Mouse (Mus musculus): ENCODE measurements around the gene Olfr325. TPM values are rescaled to one million over a fixed set of nuclear protein-coding genes. Genes with fewer than 3 reads are reported as not detected.

Olfr325 gene
- total RNA-seq, 1 experiment, result not detected

- no peak for DNase-seq (ENCODE audit: low read depth, low spot score)
- Histone ChIP-seq H3K9ac (ENCODE audit: insufficient read depth, low read depth, low read length, poor library complexity, severe bottlenecking) (no peak overlapping the region), H3K4me3 (ENCODE audit: insufficient read depth in 1 of 2, low read depth in 1 of 2, low read length in 2 of 2, poor library complexity in 1 of 2, severe bottlenecking in 1 of 2) (no peak overlapping the region), H3K4me1 (ENCODE audit: control insufficient read depth in 2 of 2, insufficient read depth in 2 of 2, low read length in 2 of 2, poor library complexity in 1 of 2) (no peaks in the 10 kb centered on the region), H3K36me3 (ENCODE audit: control insufficient read depth, insufficient read depth, low read length, poor library complexity, severe bottlenecking) (no peaks in the 10 kb centered on the region), H3K27ac (ENCODE audit: insufficient read depth, low read depth, low read length, poor library complexity, severe bottlenecking) (no peak overlapping the region), H3K9me3 (ENCODE audit: control insufficient read depth, insufficient read depth, low read depth, low read length) (no peaks in the 10 kb centered on the region)
- in situ Hi-C loops (cut with MboI; ENCODE audit: low sequenced_read_pairs in 2 of 2, unreplicated experiment in 2 of 2), result no loop called here
- TF ChIP-seq HCFC1 (IDR thresholded peaks at IDR 0.05; ENCODE audit: borderline replicate concordance, insufficient read depth, low read length) (no peak), CHD2 (IDR thresholded peaks at IDR 0.05; ENCODE audit: low read depth, low read length) (no peak), MAFK (IDR thresholded peaks at IDR 0.05; ENCODE audit: insufficient read depth, low read depth, low read length) (no peak), ZNF384 (IDR thresholded peaks at IDR 0.05; ENCODE audit: low read depth, low read length) (no peak), ZC3H11A (IDR thresholded peaks at IDR 0.05; ENCODE audit: borderline replicate concordance, low read depth, low read length) (no peak)
These were observed 1.1 kb downstream of the Olfr325 start for GRCm38 (mm10) chr11:58578636-58579035.

- no peaks in the 10 kb centered on the region for H3K36me3 ChIP-seq (ENCODE audit: control insufficient read depth, insufficient read depth, low read length, poor library complexity, severe bottlenecking)
- H3K9me3 ChIP-seq (ENCODE audit: control insufficient read depth, insufficient read depth, low read depth, low read length), result no peaks in the 10 kb centered on the region
- in situ Hi-C loops (cut with MboI; ENCODE audit: low sequenced_read_pairs in 2 of 2, unreplicated experiment in 2 of 2), result no loop called here
- H3K9ac ChIP-seq (ENCODE audit: insufficient read depth, low read depth, low read length, poor library complexity, severe bottlenecking), result no peak overlapping the region
- no peaks in the 10 kb centered on the region for H3K4me1 ChIP-seq (ENCODE audit: control insufficient read depth in 2 of 2, insufficient read depth in 2 of 2, low read length in 2 of 2, poor library complexity in 1 of 2)
- no peak for TF ChIP-seq MAFK (IDR thresholded peaks at IDR 0.05; ENCODE audit: insufficient read depth, low read depth, low read length)
- no peak; the same call in 1 of the 2 replicates for TF ChIP-seq ZC3H11A (IDR thresholded peaks at IDR 0.05; ENCODE audit: borderline replicate concordance, low read depth, low read length)
- no peak for TF ChIP-seq ZNF384 (IDR thresholded peaks at IDR 0.05; ENCODE audit: low read depth, low read length)
- no peak for TF ChIP-seq CHD2 (IDR thresholded peaks at IDR 0.05; ENCODE audit: low read depth, low read length)
- TF ChIP-seq HCFC1 (IDR thresholded peaks at IDR 0.05; ENCODE audit: borderline replicate concordance, insufficient read depth, low read length), result no peak
- no peak overlapping the region for H3K27ac ChIP-seq (ENCODE audit: insufficient read depth, low read depth, low read length, poor library complexity, severe bottlenecking)
- DNase-seq (ENCODE audit: low read depth, low spot score), result peak; percentile 41
- no peak overlapping the region for H3K4me3 ChIP-seq (ENCODE audit: insufficient read depth in 1 of 2, low read depth in 1 of 2, low read length in 2 of 2, poor library complexity in 1 of 2, severe bottlenecking in 1 of 2)
These were observed 10.4 kb downstream of the Olfr325 start for GRCm38 (mm10) chr11:58587898-58588348.

GRCm38 (mm10) chr11:58588620-58589250 lies 11.2 kb downstream of the Olfr325 start:
- no peak for TF ChIP-seq ZNF384 (IDR thresholded peaks at IDR 0.05; ENCODE audit: low read depth, low read length)
- no peak for TF ChIP-seq ZC3H11A (IDR thresholded peaks at IDR 0.05; ENCODE audit: borderline replicate concordance, low read depth, low read length)
- TF ChIP-seq CHD2 (IDR thresholded peaks at IDR 0.05; ENCODE audit: low read depth, low read length), result no peak
- TF ChIP-seq MAFK (IDR thresholded peaks at IDR 0.05; ENCODE audit: insufficient read depth, low read depth, low read length), result no peak
- TF ChIP-seq HCFC1 (IDR thresholded peaks at IDR 0.05; ENCODE audit: borderline replicate concordance, insufficient read depth, low read length), result no peak
- Histone ChIP-seq H3K36me3 (ENCODE audit: control insufficient read depth, insufficient read depth, low read length, poor library complexity, severe bottlenecking) (no peaks in the 10 kb centered on the region), H3K9me3 (ENCODE audit: control insufficient read depth, insufficient read depth, low read depth, low read length) (no peaks in the 10 kb centered on the region), H3K4me1 (ENCODE audit: control insufficient read depth in 2 of 2, insufficient read depth in 2 of 2, low read length in 2 of 2, poor library complexity in 1 of 2) (no peaks in the 10 kb centered on the region), H3K27ac (ENCODE audit: insufficient read depth, low read depth, low read length, poor library complexity, severe bottlenecking) (no peak overlapping the region), H3K4me3 (ENCODE audit: insufficient read depth in 1 of 2, low read depth in 1 of 2, low read length in 2 of 2, poor library complexity in 1 of 2, severe bottlenecking in 1 of 2) (no peak overlapping the region), H3K9ac (ENCODE audit: insufficient read depth, low read depth, low read length, poor library complexity, severe bottlenecking) (no peak overlapping the region)
- in situ Hi-C loops (cut with MboI; ENCODE audit: low sequenced_read_pairs in 2 of 2, unreplicated experiment in 2 of 2), result no loop called here
- no peak for DNase-seq (ENCODE audit: low read depth, low spot score)

DNA sequence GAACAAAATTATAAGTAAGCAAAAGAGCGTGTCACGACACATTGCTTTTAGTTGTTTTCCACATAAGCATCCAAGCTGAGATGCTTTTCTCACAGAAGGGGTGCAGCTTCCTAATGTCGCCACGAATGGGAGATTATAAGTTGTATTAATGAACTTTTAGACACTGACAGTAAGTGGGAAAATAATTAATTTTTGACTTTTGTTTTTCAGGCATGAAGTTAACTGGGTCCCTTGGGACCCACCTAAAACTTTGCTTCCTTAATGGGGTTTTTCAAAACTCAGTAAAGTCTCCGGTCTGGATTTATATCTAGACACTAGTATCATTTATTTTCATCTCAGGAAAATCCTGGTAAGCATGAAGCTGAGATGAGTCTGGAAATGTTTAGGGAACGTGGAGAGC lies 17.3 kb downstream of the Olfr325 start, which contains the start of gene Olfr324:
TSS of gene Olfr324 (plus strand) at position 301 of the 400 bp plus-strand sequence.
- in situ Hi-C loops (cut with MboI; ENCODE audit: low sequenced_read_pairs in 2 of 2, unreplicated experiment in 2 of 2), result no loop called here
- no peaks in the 10 kb centered on the region for H3K9me3 ChIP-seq (ENCODE audit: control insufficient read depth, insufficient read depth, low read depth, low read length)
- no peaks in the 10 kb centered on the region for H3K4me1 ChIP-seq (ENCODE audit: control insufficient read depth in 2 of 2, insufficient read depth in 2 of 2, low read length in 2 of 2, poor library complexity in 1 of 2)
- H3K36me3 ChIP-seq (ENCODE audit: control insufficient read depth, insufficient read depth, low read length, poor library complexity, severe bottlenecking), result no peaks in the 10 kb centered on the region
- TF ChIP-seq CHD2 (IDR thresholded peaks at IDR 0.05; ENCODE audit: low read depth, low read length), result no peak
- no peak for TF ChIP-seq ZC3H11A (IDR thresholded peaks at IDR 0.05; ENCODE audit: borderline replicate concordance, low read depth, low read length)
- no peak for TF ChIP-seq ZNF384 (IDR thresholded peaks at IDR 0.05; ENCODE audit: low read depth, low read length)
- TF ChIP-seq MAFK (IDR thresholded peaks at IDR 0.05; ENCODE audit: insufficient read depth, low read depth, low read length), result no peak
- DNase-seq (ENCODE audit: low read depth, low spot score), result no peak
- H3K4me3 ChIP-seq (ENCODE audit: insufficient read depth in 1 of 2, low read depth in 1 of 2, low read length in 2 of 2, poor library complexity in 1 of 2, severe bottlenecking in 1 of 2), result no peak within 1 kb of the TSS
- no peak within 1 kb of the TSS for H3K27ac ChIP-seq (ENCODE audit: insufficient read depth, low read depth, low read length, poor library complexity, severe bottlenecking)
- no peak within 1 kb of the TSS for H3K9ac ChIP-seq (ENCODE audit: insufficient read depth, low read depth, low read length, poor library complexity, severe bottlenecking)

All from ES-E14 (cell line).